Mouse (Mus musculus): ENCODE data around the gene Plcb4.

Plcb4 gene

DNA sequence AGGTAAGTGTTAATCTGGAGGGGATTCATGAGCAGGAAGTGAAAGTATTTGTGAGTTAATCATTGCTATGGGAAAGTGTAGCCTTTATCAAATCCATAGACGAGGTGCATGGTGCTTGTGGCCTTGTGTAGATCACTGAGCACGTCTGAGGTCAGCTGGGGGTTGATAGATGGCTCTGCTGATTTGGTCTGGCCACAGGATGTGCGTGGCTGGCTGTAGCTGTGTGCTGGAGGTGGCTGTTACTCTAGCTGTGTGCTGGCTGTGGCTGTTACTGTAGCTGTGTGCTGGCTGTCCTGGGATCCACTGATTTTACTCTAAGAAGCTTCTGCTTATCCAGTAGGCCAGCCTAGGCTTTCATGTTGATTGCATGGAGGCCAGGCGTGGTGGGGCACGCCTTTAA is 91.9 kb downstream of the Plcb4 start:
- DNase-seq (ENCODE audit: extremely low spot score, low read depth, low spot score): no peak

DNA sequence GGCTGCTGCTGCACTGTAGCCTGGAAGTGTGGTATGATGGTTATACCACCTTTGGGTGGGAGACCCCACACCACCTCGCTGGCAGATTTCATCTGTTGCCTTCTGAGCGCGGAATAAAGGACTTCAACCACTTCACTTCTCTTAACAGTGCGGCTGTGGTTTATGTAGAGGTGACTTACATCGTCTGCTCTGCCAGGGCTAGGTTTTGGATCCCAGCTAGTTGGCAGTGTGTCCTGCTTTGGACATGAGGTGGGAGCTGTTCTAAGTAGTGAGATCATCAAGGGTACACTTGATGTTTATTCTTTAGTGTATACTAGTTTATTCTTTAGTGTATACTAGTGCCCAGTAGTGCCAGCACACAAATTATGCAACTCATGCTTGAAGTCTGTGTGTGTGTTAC is 97.0 kb downstream of the Plcb4 start:
- no peak for DNase-seq (ENCODE audit: extremely low spot score, low read depth, low spot score)

DNA sequence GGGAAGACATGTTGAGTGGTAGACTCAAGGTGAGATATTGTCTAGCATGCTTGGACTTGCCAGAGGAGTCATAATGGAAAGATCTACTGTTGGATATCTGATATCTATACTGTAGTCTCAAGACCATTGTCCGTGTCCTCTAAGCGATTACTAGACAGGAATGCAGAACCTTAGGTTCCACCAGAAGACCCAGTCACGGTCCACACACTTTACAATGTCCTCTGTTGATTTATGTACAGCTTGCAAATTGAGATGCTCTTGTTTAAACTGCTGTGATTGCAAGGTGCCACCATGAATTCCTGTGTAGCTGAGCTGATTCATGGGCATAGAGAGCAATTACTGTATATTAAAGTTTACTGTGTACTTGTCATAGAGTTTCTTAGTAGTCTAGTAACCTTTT is 98.7 kb downstream of the Plcb4 start:
- DNase-seq (ENCODE audit: extremely low spot score, low read depth, low spot score): no peak

DNA sequence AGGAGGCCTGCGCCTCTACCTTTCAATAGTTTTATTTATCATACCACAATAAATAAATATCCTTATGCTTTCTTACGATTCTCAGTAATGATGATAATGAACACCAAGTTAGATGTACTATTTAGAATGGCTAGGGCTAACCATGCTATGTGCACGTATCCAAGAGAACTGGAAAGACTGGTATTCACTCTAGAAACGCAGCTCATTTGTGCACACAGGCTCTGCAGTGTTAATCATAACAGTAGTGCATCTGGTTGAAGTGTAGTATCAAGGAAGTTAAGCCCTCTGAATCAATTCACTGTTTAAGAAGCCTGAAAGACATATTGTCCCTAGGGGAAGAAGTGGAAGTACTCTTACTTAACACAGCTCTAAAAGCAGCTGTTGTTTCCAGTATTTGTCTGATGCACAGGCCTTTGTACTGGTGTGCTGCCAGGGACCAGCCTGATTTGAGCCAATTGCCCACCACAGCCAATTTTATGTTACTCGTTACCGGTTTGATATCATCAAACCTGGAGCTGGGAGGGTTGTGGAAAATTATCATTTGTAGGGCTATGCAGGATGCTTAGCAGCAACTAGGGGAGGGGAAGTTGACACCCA is 100.8 kb downstream of the Plcb4 start:
- no peak for DNase-seq (ENCODE audit: extremely low spot score, low read depth, low spot score)

DNA sequence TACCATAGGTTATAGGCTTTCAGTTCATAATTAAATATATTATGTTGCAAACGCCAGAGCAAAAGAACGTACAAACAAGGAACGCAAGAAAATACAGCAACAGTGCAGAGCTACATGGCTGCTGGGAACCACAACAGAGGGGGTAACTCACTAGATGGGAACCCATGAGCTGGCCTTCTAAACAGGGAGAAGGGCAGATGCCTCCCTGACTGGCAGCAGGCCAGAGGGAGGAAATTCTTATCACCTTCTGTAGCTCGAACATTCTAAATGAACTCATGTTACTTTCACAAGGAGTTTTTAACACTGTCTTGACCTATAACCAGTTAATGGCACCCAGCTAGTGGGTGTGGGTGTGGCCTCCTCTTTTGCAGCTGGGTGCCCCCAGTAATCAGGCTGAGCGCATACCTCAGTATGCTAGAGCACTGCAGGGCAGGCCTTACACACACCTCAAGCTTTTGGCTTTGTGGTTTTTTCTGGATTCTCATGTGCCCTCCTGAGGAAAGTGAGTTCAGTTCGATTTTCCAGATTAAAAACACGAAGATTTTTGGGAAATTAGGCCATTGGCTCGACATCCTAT is 102.5 kb downstream of the Plcb4 start:
- DNase-seq (ENCODE audit: extremely low spot score, low read depth, low spot score): no peak

DNA sequence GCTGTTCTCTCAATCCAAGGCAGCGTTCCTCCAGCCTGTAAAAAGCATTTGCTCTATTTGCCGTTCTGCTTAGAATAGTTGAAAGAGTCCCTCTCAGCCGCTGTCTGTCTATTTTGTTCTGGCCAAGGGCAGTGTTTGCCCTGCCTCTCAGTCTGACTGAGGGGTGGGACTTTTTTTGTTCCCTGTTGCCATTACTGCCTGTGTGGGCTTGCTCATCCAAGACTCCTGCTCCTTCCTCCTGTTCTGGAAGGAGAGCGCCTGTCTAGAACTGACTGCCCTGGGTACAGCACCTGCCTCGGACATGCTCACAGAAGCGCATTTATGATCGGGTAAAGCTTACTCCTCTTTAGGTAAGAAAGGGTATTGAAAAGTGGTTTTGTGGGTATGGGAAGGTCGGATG is 105.9 kb downstream of the Plcb4 start:
- DNase-seq (ENCODE audit: extremely low spot score, low read depth, low spot score): no peak

DNA sequence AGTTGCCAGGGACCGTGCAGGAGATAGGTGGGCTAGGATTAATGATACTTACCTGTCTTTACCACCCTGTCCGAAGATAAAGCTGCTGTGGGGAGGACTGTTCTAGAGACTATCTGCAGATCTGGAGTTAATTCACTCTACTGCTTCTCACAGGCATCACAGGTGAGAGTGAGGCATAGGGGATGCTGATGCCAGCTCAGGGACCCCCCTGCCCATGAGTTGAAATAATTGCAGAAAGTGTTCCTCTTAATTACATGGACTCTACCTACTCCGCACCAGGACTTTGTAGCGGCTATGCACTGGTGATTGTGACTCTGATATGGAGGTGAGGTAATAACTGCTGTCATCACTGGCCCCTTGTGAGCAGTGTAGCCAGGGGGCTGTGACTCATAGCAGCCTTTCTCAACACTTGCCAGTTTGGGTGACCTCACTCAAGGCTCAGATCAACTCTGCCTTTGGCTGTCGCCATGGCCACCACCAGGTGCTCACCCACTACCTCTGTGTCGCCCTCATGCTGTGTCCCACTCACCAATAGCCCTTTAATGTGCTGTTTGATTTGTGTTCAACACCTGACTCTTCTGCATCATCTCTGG is 107.8 kb downstream of the Plcb4 start:
- DNase-seq (ENCODE audit: extremely low spot score, low read depth, low spot score): no peak

DNA sequence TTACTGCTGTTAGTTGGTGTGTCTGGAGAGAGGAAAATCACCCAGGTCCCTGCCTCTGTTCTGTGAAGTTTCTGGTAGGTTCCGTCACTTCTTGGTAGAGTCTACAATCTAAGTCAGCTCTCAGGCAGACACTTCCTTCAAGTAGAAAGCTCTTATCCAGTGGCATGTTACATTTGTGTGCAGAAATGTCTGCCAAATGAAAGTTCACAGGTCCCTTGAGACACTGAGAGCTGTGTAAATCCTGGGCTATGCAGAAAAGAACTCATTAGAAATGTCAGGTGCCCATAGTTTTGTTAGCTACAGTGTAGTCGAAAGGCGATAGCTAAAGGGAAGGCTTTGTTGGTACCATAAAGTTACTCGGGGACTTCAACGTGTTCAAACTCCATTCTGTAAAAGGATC is 108.7 kb downstream of the Plcb4 start:
- no peak for DNase-seq (ENCODE audit: extremely low spot score, low read depth, low spot score)

DNA sequence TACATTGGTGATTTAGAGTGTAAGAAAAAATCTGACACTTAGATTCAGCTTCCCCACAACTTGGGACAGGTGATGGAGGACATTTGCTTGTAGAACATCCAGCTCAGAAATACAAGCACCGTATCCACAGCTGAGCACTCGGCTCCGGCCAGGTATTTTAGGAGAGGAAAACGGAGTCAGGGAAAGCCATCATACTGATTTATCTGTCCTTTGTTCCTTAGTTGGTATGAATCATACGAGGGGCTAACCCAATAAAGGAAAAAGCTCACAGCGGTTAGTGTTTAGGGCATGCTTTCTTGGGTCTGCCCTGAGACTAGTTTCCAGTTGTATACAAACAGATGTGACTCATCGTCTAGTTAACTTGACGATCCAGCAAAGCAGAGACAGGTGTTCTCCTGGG is 110.9 kb downstream of the Plcb4 start:
- DNase-seq (ENCODE audit: extremely low spot score, low read depth, low spot score): no peak

DNA sequence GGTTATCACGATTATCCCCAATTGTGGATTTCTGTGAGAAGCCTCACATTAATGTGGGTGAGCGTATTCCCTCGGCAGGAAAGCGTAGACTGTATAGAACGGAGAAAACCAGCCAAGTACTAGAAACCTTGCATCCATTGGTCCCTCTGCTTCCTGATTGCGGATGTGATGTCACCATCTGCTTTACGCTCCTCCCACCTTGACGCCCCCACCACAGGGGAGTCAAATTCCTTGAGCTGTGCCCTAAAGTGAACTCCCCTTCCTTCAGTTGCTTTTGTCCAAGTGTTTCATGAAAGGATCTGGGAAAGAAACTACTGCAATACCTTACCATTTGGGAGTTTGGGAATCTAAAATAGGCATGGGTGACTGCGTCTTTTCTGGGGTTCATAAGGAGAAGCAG is 111.4 kb downstream of the Plcb4 start:
- DNase-seq (ENCODE audit: extremely low spot score, low read depth, low spot score): no peak

DNA sequence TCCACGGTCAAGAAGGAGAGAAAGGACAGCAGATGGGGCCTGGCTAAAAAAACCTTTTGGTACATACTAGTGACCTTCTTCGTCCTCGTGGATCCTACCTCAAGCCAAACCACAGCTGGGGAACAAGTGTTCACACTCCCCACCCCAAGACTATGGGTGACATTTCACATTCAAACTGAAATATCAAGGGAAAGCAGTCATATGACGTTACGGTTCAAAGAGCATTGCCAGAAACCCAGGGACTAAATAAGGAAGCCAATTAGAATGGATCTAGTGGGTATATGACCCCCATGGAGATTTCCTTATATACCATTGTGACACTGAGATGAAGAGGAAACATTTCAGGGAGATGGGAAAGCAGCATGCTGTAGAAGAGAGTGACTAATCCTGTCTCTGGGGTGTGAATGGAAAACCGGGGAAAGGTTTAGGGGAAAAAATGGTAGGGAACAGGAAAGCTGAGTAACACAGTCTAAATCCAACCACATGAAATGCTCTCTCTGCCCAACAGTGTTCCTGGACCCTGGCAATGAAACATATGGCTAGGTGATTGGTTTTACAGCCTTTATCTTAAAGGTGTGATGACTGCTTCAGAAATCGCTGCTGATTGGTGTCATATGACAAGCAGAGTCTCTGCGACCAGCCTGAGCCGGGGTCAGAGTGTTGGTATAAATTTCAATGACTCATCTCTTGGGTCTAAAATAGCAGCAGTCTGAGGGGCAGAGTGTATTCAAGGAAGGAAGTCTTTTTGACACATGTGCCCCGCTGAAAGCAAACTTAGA is 114.6 kb downstream of the Plcb4 start:
- no peak for DNase-seq (ENCODE audit: extremely low spot score, low read depth, low spot score)

DNA sequence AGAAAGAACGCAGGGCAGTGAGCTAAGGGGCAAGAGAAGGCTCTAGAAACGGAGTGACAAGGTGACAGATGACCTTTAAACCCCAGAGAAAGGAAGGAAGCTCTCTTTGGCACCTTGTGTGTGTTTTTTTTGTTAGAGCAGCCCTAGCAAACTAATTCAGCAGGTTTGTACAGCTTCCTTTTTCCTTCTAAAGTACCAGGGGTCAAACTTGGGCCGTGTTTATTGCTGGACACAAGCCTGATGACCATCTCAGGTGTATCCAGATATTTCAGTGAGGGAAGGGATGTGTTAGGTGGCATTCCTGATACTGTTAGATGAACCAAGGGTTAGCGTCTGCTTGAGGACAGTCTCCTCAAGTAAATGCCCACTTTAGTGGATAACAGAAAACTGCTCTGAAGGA is 116.2 kb downstream of the Plcb4 start:
- DNase-seq (ENCODE audit: extremely low spot score, low read depth, low spot score): no peak

DNA sequence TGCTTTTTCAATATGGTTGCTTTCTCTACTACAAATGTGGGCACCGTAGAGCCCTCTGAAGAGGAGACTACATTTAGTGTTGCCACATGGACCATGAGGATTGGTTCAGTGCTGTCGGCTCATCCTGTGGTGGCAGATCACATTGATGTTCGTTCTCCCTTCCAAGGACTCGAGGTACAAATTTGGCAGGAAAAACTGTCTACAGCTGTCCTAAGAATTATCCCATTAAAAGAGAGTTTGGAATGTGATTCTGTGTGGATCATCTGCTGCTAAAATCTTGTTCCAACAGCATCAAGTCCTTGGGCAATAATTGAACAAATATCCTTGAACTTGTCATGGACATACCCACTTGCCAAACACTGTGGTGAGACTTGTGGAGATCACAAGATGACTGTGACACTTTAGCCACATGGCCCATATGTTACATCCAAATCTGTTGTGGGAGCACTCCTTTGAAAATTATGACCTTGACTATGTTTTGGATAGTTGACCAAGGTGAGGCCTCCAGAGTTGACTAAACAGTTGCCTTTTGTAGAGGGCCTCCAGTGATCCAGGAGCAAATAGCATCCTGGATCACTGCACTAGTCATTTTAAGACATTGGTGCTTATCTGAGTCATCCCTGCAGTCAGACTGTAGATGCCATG is 117.4 kb downstream of the Plcb4 start:
- no peak for DNase-seq (ENCODE audit: extremely low spot score, low read depth, low spot score)

DNA sequence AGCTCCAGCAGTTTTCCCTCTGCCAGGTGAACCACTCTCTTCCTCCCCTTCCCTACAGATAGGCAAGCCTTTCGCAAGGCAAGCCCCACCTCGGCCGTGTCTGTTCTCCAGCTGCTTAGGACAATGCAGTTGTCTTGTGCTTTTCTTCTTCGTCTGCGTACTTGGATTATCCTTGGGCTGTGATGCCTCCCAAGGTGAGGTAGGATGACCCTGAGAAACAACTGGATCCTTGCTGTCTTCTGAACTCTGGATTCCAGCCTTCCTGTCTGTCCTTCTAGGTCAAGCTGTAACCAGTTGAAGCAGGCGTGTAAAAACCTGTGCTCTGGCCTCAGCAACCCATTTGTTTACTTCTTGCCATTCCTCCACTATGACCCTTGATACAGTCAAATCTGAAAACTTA is 122.6 kb downstream of the Plcb4 start:
- no peak for DNase-seq (ENCODE audit: extremely low spot score, low read depth, low spot score)

DNA sequence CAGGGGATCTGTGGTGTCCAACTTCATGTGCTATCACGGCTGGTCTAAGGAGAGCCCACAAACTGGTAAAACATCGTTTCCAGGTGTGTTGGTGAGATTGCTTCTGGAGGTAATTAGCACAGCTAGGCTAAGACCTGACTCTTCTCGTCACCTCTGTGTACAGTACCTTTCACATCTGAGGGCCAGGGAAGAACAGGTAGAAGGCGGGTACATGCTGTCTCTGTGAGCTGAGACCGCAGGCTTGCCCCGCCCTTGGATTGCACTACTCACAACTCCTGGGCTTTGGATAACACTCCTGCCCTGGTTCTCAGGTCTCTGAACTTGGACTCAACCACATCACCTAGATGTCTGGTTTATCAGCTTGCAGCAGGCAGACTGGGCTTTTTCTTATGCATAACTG is 128.6 kb downstream of the Plcb4 start:
- no peak for DNase-seq (ENCODE audit: extremely low spot score, low read depth, low spot score)

DNA sequence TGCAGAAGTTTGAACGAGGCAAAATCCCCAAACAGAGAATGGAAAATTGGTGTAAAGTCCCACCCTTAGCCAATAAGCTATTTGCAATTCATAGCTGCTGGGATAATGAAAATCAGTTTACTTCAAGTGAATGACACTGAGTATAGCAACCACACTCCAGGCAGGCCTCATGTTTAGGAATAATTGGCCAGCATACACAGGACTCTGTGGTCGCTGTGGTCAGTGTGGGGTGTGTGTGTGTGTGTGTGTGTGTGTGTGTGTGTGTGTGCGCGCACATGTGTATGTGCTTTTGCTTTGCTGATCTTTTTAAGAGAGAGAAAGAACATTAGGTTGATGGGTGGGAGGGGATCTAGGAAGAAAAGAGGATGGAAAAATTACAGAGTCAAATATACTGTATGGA is 134.1 kb downstream of the Plcb4 start:
- DNase-seq (ENCODE audit: extremely low spot score, low read depth, low spot score): no peak

DNA sequence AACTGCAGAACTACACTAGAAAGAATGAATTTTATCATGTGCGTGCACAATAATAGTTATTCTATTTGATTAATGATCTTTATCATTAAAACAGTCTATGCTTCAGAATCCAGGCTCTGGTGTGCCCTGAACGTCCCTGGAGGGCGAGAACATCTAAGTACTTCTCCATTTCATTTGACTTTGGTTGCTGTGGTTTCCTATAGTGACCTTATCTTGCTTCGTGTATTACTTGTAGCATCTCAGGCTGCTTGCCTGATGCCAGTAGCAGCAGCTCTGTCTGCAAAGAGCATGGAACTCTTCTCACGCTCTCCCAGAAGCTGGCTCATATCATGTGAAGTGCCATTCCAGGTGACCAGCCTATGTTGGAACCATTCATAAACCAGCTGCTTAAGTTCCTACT is 137.9 kb downstream of the Plcb4 start:
- DNase-seq (ENCODE audit: extremely low spot score, low read depth, low spot score): no peak

DNA sequence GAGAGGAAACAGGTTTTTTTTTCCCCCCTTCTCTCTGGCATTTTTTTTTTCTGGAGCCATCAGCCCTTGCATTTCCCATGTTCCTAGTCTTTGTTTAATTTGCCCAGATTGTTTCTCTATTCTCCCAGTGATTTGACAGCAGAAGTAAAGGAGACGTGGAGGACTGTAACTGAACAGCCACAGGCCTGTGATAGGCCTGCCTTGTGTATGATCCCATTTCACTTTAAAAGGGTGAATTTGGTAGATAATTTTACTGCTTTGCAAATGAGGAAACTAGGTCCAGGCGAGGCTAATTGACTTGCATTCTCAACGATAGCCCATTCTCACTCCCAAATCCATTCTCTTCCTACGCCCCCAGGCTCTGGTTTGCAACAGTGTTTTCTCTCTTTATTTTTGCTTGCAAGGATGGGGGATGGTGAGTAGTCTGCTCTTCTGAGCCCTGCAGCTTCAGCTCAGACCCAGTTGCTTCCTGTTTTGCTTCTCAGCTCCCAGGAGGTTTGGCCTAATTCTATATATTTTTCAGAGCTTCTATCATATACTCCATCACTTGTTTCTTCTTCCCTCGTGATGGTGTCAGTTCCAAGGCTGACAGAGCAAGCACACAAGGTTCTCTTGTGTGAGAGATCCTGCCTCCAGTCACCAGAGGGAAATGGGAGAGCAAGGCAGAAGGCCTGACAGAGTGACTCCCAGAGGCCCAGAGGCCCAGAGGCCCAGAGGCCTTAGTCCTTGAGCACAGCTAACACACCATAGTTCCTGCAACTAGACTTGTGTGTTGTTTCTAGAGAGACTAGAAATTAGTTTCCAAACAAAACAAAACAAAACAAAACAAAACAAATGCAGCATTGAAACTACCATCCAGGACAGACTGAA is 139.1 kb downstream of the Plcb4 start:
- DNase-seq (ENCODE audit: extremely low spot score, low read depth, low spot score): no peak

DNA sequence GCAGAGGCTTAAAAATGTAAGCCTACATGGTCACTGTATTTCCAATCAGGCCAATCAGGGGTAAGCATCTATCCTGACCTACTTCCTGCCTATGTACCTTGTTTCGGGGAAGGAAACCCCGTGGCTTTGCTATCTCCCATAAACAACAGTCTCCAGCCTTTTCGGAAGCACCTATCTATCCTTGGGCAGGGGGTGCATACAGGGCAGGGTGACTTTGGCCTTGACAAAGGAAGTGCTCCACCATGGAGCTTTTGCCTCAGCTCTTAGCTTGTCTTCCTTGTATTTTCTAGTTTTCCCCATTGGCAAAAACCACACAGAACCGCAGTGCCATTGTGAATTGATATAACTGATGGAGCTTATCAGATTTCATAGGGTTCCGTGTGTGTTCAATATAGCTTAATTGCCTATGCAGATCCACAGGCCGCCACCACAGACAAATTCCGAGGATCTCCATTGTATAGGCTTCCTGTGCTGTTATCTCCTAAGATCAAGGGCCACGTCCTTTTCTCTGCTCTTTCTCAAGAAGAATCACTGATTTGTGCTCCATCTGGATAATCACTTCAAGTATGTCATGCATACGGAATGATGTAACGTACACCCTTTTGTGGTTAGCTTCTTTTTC is 140.4 kb downstream of the Plcb4 start:
- no peak for DNase-seq (ENCODE audit: extremely low spot score, low read depth, low spot score)

DNA sequence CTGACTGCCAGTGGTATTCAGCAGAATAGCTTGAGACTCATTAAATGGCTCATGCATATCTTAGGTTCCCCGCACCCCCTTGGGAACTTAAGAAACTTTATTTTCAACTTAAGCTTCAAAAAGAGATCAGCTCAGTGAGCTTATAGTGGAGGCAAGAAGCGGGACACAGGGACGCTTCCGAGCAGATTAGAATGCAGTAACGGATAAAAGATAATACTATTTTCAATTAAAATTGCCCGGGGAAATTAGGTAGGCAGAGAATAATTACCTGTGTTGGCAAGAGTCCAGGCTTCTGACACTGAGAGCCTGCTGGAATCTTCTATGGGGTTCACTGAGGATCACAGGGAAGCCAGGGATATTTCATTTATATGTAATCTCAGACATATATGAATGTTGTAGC is 141.6 kb downstream of the Plcb4 start:
- DNase-seq (ENCODE audit: extremely low spot score, low read depth, low spot score): no peak

Measured in hindlimb bud, embryonic 11.5 days (tissue).